Mouse (Mus musculus) thymus, adult 2 months (tissue): ENCODE measurements around the gene Klhl26.

Experiments
- CTCF ChIP-seq: fragments of 200-500 bp; IDR thresholded peaks from 2 replicates; pipeline ENCODE4 v1.5.1; 2012; ENCODE audit warnings: mild to moderate bottlenecking, control low read depth, low read length, moderate library complexity, borderline replicate concordance; ENCODE audit not compliant: control insufficient read depth, poor library complexity, insufficient read depth; ENCODE audit errors: extremely low read depth
- POLR2A ChIP-seq: fragments of 200-500 bp; IDR thresholded peaks from 2 replicates; pipeline ENCODE4 v1.6.1; 2012; ENCODE audit warnings: mild to moderate bottlenecking, low read length, control low read depth, moderate library complexity; ENCODE audit not compliant: control insufficient read depth, poor library complexity, insufficient read depth; ENCODE audit errors: extremely low read depth

DNA sequence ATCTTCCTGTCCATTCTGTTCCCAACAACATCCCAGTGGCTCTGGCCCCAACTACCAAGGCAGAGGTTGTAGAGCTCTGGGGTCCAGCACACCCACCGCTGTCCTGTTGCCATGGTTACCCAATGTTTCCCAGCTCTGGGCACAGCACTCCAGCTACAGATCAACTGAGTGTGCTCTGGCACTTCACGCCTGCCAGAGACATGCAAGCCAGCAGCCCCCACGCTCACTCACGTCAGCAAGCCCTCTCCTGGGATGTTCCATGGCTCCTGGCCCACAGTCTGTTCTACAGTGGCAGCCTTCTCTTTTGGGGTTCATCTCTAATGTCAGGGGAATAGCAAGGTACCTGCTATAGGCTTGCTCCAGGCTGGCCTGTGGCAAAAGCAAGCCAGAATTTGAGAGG, 13.5 kb downstream of the Klhl26 start:
- TF ChIP-seq POLR2A (no peak), CTCF (no peak)
